Mouse (Mus musculus): ENCODE data around the gene Ube2e1. TPM values are rescaled to one million over a fixed set of nuclear protein-coding genes. Genes with fewer than 3 reads are reported as not detected.

Gene Ube2e1
- polyA plus RNA-seq, 1 experiment from 2014 or later: 48.1 TPM

GRCm38 (mm10) chr14:18301591-18301990 lies 30.1 kb downstream of the Ube2e1 start:
- H3K27ac ChIP-seq (replicated peaks; ENCODE audit: low read depth, low read length): no peak overlapping the region
- no peak for DNase-seq (ENCODE audit: low spot score)
- no peaks in the 10 kb centered on the region for H3K9me3 ChIP-seq (ENCODE audit: control insufficient read depth, low read length)
- H3K4me1 ChIP-seq (ENCODE audit: control insufficient read depth, insufficient read depth, low read length): no peaks in the 10 kb centered on the region
- H3K27me3 ChIP-seq (replicated peaks; ENCODE audit: control insufficient read depth, insufficient read depth, low read length): no peaks in the 10 kb centered on the region
- no peak overlapping the region for H3K4me2 ChIP-seq (ENCODE audit: low read depth, low read length)
- peaks cover 3% of the 10 kb centered on the region; the same call in 1 of the 2 replicates for H3K36me3 ChIP-seq (ENCODE audit: control insufficient read depth, insufficient read depth, low read length)
- H3K4me3 ChIP-seq (ENCODE audit: low read depth, low read length): no peak overlapping the region
- no peak overlapping the region for H3K9ac ChIP-seq (ENCODE audit: low read depth, low read length)
- ATAC-seq (ENCODE audit: low read depth): no peak
- WGBS: 77% methylated on average over 3 of the region's 3 CpGs

- DNase-seq (ENCODE audit: low spot score) (no peak), ATAC-seq (ENCODE audit: low read depth) (no peak)
- Histone ChIP-seq H3K4me2 (ENCODE audit: low read depth, low read length) (no peak overlapping the region), H3K4me1 (ENCODE audit: control insufficient read depth, insufficient read depth, low read length) (no peaks in the 10 kb centered on the region), H3K27me3 (replicated peaks; ENCODE audit: control insufficient read depth, insufficient read depth, low read length) (no peaks in the 10 kb centered on the region), H3K9ac (ENCODE audit: low read depth, low read length) (no peak overlapping the region), H3K9me3 (ENCODE audit: control insufficient read depth, low read length) (no peaks in the 10 kb centered on the region), H3K27ac (replicated peaks; ENCODE audit: low read depth, low read length) (no peak overlapping the region), H3K36me3 (ENCODE audit: control insufficient read depth, insufficient read depth, low read length) (0 out of 2 replicates have a peak, but pooled peaks cover 3% of the 10 kb centered on the region), H3K4me3 (ENCODE audit: low read depth, low read length) (no peak overlapping the region)
- 93% methylated on average over 2 of the region's 2 CpGs for WGBS
Measured at GRCm38 (mm10) chr14:18300676-18301075, 31.0 kb downstream of the Ube2e1 start.

GRCm38 (mm10) chr14:18298874-18299273 lies 32.8 kb downstream of the Ube2e1 start:
- DNase-seq (ENCODE audit: low spot score): no peak
- no peak overlapping the region for H3K27ac ChIP-seq (replicated peaks; ENCODE audit: low read depth, low read length)
- ATAC-seq (ENCODE audit: low read depth): no peak
- WGBS: 88% methylated on average over 2 of the region's 2 CpGs
- H3K27me3 ChIP-seq (replicated peaks; ENCODE audit: control insufficient read depth, insufficient read depth, low read length): no peaks in the 10 kb centered on the region
- H3K9ac ChIP-seq (ENCODE audit: low read depth, low read length): no peak overlapping the region
- H3K36me3 ChIP-seq (ENCODE audit: control insufficient read depth, insufficient read depth, low read length): no peaks in the 10 kb centered on the region
- no peaks in the 10 kb centered on the region for H3K9me3 ChIP-seq (ENCODE audit: control insufficient read depth, low read length)
- no peaks in the 10 kb centered on the region for H3K4me1 ChIP-seq (ENCODE audit: control insufficient read depth, insufficient read depth, low read length)
- no peak overlapping the region for H3K4me3 ChIP-seq (ENCODE audit: low read depth, low read length)
- H3K4me2 ChIP-seq (ENCODE audit: low read depth, low read length): no peak overlapping the region

- Histone ChIP-seq H3K36me3 (ENCODE audit: control insufficient read depth, insufficient read depth, low read length) (no peaks in the 10 kb centered on the region), H3K27ac (replicated peaks; ENCODE audit: low read depth, low read length) (no peak overlapping the region), H3K27me3 (replicated peaks; ENCODE audit: control insufficient read depth, insufficient read depth, low read length) (no peaks in the 10 kb centered on the region), H3K9me3 (ENCODE audit: control insufficient read depth, low read length) (no peaks in the 10 kb centered on the region), H3K4me3 (ENCODE audit: low read depth, low read length) (no peak overlapping the region), H3K4me1 (ENCODE audit: control insufficient read depth, insufficient read depth, low read length) (no peaks in the 10 kb centered on the region), H3K9ac (ENCODE audit: low read depth, low read length) (no peak overlapping the region), H3K4me2 (ENCODE audit: low read depth, low read length) (no peak overlapping the region)
- DNase-seq (ENCODE audit: low spot score) (no peak), ATAC-seq (ENCODE audit: low read depth) (no peak)
- 84% methylated on average over 2 of the region's 2 CpGs for WGBS
Measured at GRCm38 (mm10) chr14:18297441-18297840, 34.2 kb downstream of the Ube2e1 start.

- no peaks in the 10 kb centered on the region for H3K27me3 ChIP-seq (replicated peaks; ENCODE audit: control insufficient read depth, insufficient read depth, low read length)
- no peak overlapping the region for H3K4me3 ChIP-seq (ENCODE audit: low read depth, low read length)
- no peaks in the 10 kb centered on the region for H3K36me3 ChIP-seq (ENCODE audit: control insufficient read depth, insufficient read depth, low read length)
- ATAC-seq (ENCODE audit: low read depth) (no peak), DNase-seq (ENCODE audit: low spot score) (no peak)
- 93% methylated on average over 3 of the region's 3 CpGs for WGBS
- H3K27ac ChIP-seq (replicated peaks; ENCODE audit: low read depth, low read length): no peak overlapping the region
- no peaks in the 10 kb centered on the region for H3K4me1 ChIP-seq (ENCODE audit: control insufficient read depth, insufficient read depth, low read length)
- H3K9me3 ChIP-seq (ENCODE audit: control insufficient read depth, low read length): no peaks in the 10 kb centered on the region
- no peak overlapping the region for H3K9ac ChIP-seq (ENCODE audit: low read depth, low read length)
- no peak overlapping the region for H3K4me2 ChIP-seq (ENCODE audit: low read depth, low read length)
Measured at GRCm38 (mm10) chr14:18292578-18292977, 39.1 kb downstream of the Ube2e1 start.

- Histone ChIP-seq H3K27me3 (replicated peaks; ENCODE audit: control insufficient read depth, insufficient read depth, low read length) (no peaks in the 10 kb centered on the region), H3K4me1 (ENCODE audit: control insufficient read depth, insufficient read depth, low read length) (no peaks in the 10 kb centered on the region), H3K4me2 (ENCODE audit: low read depth, low read length) (no peak overlapping the region), H3K36me3 (ENCODE audit: control insufficient read depth, insufficient read depth, low read length) (no peaks in the 10 kb centered on the region), H3K4me3 (ENCODE audit: low read depth, low read length) (no peak overlapping the region), H3K9ac (ENCODE audit: low read depth, low read length) (no peak overlapping the region), H3K9me3 (ENCODE audit: control insufficient read depth, low read length) (no peaks in the 10 kb centered on the region), H3K27ac (replicated peaks; ENCODE audit: low read depth, low read length) (no peak overlapping the region)
- DNase-seq (ENCODE audit: low spot score) (no peak), ATAC-seq (ENCODE audit: low read depth) (no peak)
- WGBS: 91% methylated on average over 3 of the region's 3 CpGs
Measured at GRCm38 (mm10) chr14:18292111-18292510, 39.5 kb downstream of the Ube2e1 start.

- no peak overlapping the region for H3K9ac ChIP-seq (ENCODE audit: low read depth, low read length)
- no peak overlapping the region for H3K4me3 ChIP-seq (ENCODE audit: low read depth, low read length)
- no peaks in the 10 kb centered on the region for H3K4me1 ChIP-seq (ENCODE audit: control insufficient read depth, insufficient read depth, low read length)
- 73% methylated on average over 2 of the region's 2 CpGs for WGBS
- no peaks in the 10 kb centered on the region for H3K27me3 ChIP-seq (replicated peaks; ENCODE audit: control insufficient read depth, insufficient read depth, low read length)
- ATAC-seq (ENCODE audit: low read depth) (no peak), DNase-seq (ENCODE audit: low spot score) (no peak)
- no peak overlapping the region for H3K27ac ChIP-seq (replicated peaks; ENCODE audit: low read depth, low read length)
- 0 out of 2 replicates have a peak, but pooled peaks cover 9% of the 10 kb centered on the region for H3K36me3 ChIP-seq (ENCODE audit: control insufficient read depth, insufficient read depth, low read length)
- no peak overlapping the region for H3K4me2 ChIP-seq (ENCODE audit: low read depth, low read length)
- H3K9me3 ChIP-seq (ENCODE audit: control insufficient read depth, low read length): no peaks in the 10 kb centered on the region
Measured at GRCm38 (mm10) chr14:18287391-18287790, 44.3 kb downstream of the Ube2e1 start.

GRCm38 (mm10) chr14:18286441-18286840 lies 45.2 kb downstream of the Ube2e1 start:
- ATAC-seq (ENCODE audit: low read depth): no peak
- H3K36me3 ChIP-seq (ENCODE audit: control insufficient read depth, insufficient read depth, low read length): peaks cover 17% of the 10 kb centered on the region; the same call in 1 of the 2 replicates
- H3K9me3 ChIP-seq (ENCODE audit: control insufficient read depth, low read length): no peaks in the 10 kb centered on the region
- H3K9ac ChIP-seq (ENCODE audit: low read depth, low read length): no peak overlapping the region
- no peak for DNase-seq (ENCODE audit: low spot score)
- H3K27ac ChIP-seq (replicated peaks; ENCODE audit: low read depth, low read length): no peak overlapping the region
- H3K27me3 ChIP-seq (replicated peaks; ENCODE audit: control insufficient read depth, insufficient read depth, low read length): no peaks in the 10 kb centered on the region
- no peaks in the 10 kb centered on the region for H3K4me1 ChIP-seq (ENCODE audit: control insufficient read depth, insufficient read depth, low read length)
- H3K4me2 ChIP-seq (ENCODE audit: low read depth, low read length): no peak overlapping the region
- 87% methylated on average over 2 of the region's 2 CpGs for WGBS
- H3K4me3 ChIP-seq (ENCODE audit: low read depth, low read length): no peak overlapping the region

- no peaks in the 10 kb centered on the region for H3K9me3 ChIP-seq (ENCODE audit: control insufficient read depth, low read length)
- no peak overlapping the region for H3K27ac ChIP-seq (replicated peaks; ENCODE audit: low read depth, low read length)
- H3K4me2 ChIP-seq (ENCODE audit: low read depth, low read length): no peak overlapping the region
- H3K4me1 ChIP-seq (ENCODE audit: control insufficient read depth, insufficient read depth, low read length): no peaks in the 10 kb centered on the region
- no peak for DNase-seq (ENCODE audit: low spot score)
- no peak overlapping the region for H3K9ac ChIP-seq (ENCODE audit: low read depth, low read length)
- peaks cover 18% of the 10 kb centered on the region; the same call in 1 of the 2 replicates for H3K36me3 ChIP-seq (ENCODE audit: control insufficient read depth, insufficient read depth, low read length)
- H3K4me3 ChIP-seq (ENCODE audit: low read depth, low read length): no peak overlapping the region
- H3K27me3 ChIP-seq (replicated peaks; ENCODE audit: control insufficient read depth, insufficient read depth, low read length): no peaks in the 10 kb centered on the region
- no peak for ATAC-seq (ENCODE audit: low read depth)
- WGBS: 80% methylated on average over 3 of the region's 3 CpGs
Measured at GRCm38 (mm10) chr14:18285476-18285875, 46.2 kb downstream of the Ube2e1 start.

Measured in embryonic facial prominence, embryonic 14.5 days (tissue).